Mouse (Mus musculus) embryonic facial prominence, embryonic 11.5 days (tissue): Measurements from ENCODE around the gene Mctp1. TPM values are rescaled to one million over a fixed set of nuclear protein-coding genes. Genes with fewer than 3 reads are reported as not detected.
A peak's percentile ranks its signal among the peaks of the same experiment; 100 is the strongest.

Experiments
- ATAC-seq: fragments of 200-750 bp; cut with Nextera tagmentation; replicated peaks from 2 replicates; pipeline ENCODE4 v1.8.0; 2017; ENCODE audit warnings: low read depth; ENCODE audit not compliant: insufficient number of reproducible peaks, low FRiP score, low TSS enrichment
- DNase-seq: peaks from one replicate; pipeline ENCODE4 v3.0.0-alpha.2; 2015; ENCODE audit warnings: low spot score
- H3K27ac ChIP-seq: fragments of 300-500 bp; sonication (generic); replicated peaks from 2 replicates; pipeline ENCODE4 v1.5.1; 2014; ENCODE audit warnings: mild to moderate bottlenecking, low read depth, low read length, control low read depth
- H3K27me3 ChIP-seq: fragments of 300-500 bp; sonication (generic); 2 replicates; pipeline ENCODE4 v1.6.1; 2014; ENCODE audit warnings: mild to moderate bottlenecking, low read length, moderate library complexity, mixed read lengths; ENCODE audit not compliant: control insufficient read depth, insufficient read depth
- H3K36me3 ChIP-seq: fragments of 300-500 bp; sonication (generic); replicated peaks from 2 replicates; pipeline ENCODE4 v1.6.1; 2014; ENCODE audit warnings: low read depth, mild to moderate bottlenecking, low read length, moderate library complexity, mixed read lengths; ENCODE audit not compliant: control insufficient read depth, insufficient read depth
- H3K4me1 ChIP-seq: fragments of 300-500 bp; sonication (generic); 2 replicates; pipeline ENCODE4 v1.6.1; 2014; ENCODE audit warnings: low read length, mixed read lengths; ENCODE audit not compliant: control insufficient read depth, insufficient read depth
- H3K4me2 ChIP-seq: fragments of 300-500 bp; sonication (generic); 2 replicates; pipeline ENCODE4 v1.6.1; 2014; ENCODE audit warnings: low read depth, mild to moderate bottlenecking, control low read depth, low read length, moderate library complexity
- H3K4me3 ChIP-seq: fragments of 300-500 bp; sonication (generic); 2 replicates; pipeline ENCODE4 v1.5.1; 2014; ENCODE audit warnings: low read depth, low read length, control low read depth
- H3K9ac ChIP-seq: fragments of 300-500 bp; sonication (generic); replicated peaks from 2 replicates; pipeline ENCODE4 v1.6.1; 2014; ENCODE audit warnings: mild to moderate bottlenecking, control low read depth, low read length
- H3K9me3 ChIP-seq: fragments of 300-500 bp; sonication (generic); replicated peaks from 2 replicates; pipeline ENCODE4 v1.6.1; 2016; ENCODE audit warnings: mild to moderate bottlenecking, low read length, inconsistent platforms, mixed read lengths; ENCODE audit not compliant: control insufficient read depth
- WGBS: fragments of 180-500 bp; shearing (Covaris S2); extraction: QIAGEN DNeasy Blood & Tissue Kit; methylation state at CpG from one replicate; pipeline ENCODE4 v1.1.7; 2014; 5-methylcytosine and 5-hydroxymethylcytosine counted together
- polyA plus RNA-seq: library from polyadenylated mRNA; unstranded; fragments of >200 nt; fragmentation: Nextera tagmentation; extraction: Ambion mirVana; gene quantifications from 2 replicates; pipeline ENCODE4 v1.2.1, GENCODE M21; 2014

Mctp1 gene
- polyA plus RNA-seq, 1 experiment from 2014 or later, result 1.3 TPM

DNA sequence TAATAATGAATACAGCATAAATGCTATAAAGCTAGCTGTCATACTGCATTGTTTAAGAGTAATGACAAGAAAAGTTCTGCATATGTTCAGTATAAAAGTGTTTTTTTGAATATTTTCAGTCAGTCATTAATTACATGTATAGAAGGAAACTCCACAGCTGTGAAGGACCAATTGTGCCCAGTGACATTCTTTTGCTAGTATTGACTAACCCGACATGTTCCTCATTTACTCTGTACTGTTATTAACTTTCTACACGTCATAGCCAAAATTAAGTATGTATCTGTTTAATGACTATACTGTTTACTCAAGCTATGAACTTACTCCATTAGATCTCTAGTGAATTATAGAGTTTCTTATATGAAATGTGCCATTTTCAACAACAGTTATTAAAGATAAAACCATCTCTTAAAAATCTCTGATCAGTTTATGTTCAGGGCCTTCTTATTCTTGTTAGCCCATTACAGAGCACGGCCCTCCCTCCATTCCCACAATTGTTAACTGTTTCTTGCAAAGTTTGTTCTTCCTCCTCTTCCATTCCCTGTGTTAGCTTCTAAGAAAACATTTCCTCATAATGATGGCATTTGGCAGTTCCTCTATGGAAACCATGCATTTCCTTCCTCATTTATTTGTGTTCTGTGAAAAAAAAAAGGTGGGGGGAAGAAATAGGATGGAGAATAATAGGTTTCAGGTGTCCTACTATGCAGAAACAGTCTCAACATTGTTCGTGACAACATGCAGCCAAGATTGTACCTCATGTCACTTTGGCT lies 366.5 kb downstream of the Mctp1 start:
- Histone ChIP-seq H3K27me3 (no peaks in the 10 kb centered on the region), H3K9me3 (no peaks in the 10 kb centered on the region), H3K4me2 (no peak overlapping the region), H3K4me1 (no peaks in the 10 kb centered on the region), H3K4me3 (no peak overlapping the region), H3K27ac (no peak overlapping the region), H3K9ac (no peak overlapping the region), H3K36me3 (no peaks in the 10 kb centered on the region)
- ATAC-seq (no peak), DNase-seq (no peak)
- WGBS, result 65% methylated on average over 4 of the region's 4 CpGs

DNA sequence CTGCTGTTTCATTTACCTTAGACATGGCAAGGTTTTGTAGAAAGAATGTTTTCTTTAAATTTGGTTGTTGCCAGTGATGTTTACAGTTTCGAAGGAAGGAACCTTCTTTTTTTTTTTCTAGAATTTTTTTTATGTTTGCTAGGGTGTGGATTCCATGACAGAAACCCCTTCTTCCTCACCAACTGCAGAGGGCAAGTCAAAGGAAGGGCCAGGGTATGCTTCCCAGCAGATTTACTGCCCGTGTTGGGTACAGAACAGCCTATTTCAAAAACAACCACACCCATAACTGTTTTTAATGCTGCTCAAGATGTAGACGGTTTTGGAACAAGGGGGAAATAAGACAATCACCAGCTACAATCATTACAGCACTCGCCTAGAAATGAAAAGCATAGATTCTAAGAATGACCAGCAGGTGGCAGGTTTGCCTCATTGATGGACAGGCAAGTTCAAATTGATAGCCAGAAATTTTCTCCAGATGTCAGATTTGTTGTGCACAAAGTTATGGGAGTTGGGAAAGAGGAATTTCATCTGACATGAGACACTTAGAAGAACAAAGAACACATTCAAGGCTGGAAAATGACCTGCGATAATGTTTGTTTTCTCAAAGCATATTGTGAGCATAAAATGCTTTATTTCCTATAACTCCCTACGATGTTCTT lies 375.6 kb downstream of the Mctp1 start:
- ATAC-seq (0 out of 2 replicates have a peak, but pooled peaks have one; percentile 29), DNase-seq (peak; percentile 92)
- Histone ChIP-seq H3K9me3 (no peaks in the 10 kb centered on the region), H3K4me2 (no peak overlapping the region), H3K36me3 (no peaks in the 10 kb centered on the region), H3K27me3 (no peaks in the 10 kb centered on the region), H3K4me3 (no peak overlapping the region), H3K4me1 (no peaks in the 10 kb centered on the region), H3K9ac (no peak overlapping the region), H3K27ac (no peak overlapping the region)
- 16% methylated on average over 6 of the region's 6 CpGs for WGBS

DNA sequence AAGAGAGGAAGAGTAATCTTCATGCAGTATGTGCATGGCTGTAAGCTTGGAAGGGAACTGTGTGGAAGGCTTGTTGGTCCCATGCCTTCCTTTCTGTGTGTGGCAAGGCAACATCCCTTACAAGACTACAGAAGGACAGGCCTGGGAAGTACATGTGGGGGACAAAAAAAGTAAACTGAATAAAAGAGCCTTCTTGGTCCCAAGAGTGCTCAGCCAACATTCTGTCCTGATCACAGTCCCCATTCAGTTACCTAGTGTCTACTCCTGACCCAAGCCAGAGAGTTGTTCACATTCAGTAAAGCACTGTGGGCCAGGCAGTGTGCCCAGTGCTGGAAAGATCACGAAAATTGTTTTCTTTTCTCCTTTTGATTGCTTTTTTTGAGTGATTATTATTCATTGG lies 415.3 kb downstream of the Mctp1 start:
- no peak overlapping the region for H3K27ac ChIP-seq
- H3K4me3 ChIP-seq, result no peak overlapping the region
- ATAC-seq, result no peak
- no peak for DNase-seq
- H3K9me3 ChIP-seq, result no peaks in the 10 kb centered on the region
- no peaks in the 10 kb centered on the region for H3K36me3 ChIP-seq
- WGBS, result 70% methylated on average over 1 of the region's 1 CpGs
- no peak overlapping the region for H3K4me2 ChIP-seq
- no peaks in the 10 kb centered on the region for H3K4me1 ChIP-seq
- no peak overlapping the region for H3K9ac ChIP-seq
- H3K27me3 ChIP-seq, result no peaks in the 10 kb centered on the region

DNA sequence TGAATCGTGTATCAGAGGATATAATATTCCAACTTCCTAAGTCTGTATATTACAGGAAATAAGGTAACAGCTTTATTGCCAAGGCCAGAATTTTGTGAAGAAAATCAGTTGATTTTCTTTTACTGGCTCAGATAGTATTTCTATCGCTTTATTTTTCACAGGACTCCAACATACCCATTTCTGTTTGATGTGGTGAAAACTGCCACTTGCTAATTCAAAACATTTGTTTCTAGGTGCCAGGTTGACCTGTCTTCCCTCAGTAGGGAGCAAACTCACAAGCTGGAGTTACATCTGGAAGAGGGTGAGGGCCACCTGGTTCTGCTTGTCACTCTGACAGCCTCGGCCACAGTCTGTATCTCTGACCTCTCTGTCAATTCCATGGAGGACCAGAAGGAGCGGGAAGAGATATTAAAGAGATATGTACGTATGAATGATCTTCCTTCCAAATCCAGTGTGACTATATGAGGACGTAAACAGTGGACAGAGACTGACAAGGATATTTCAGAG lies 416.8 kb downstream of the Mctp1 start:
- 40% methylated on average over 6 of the region's 6 CpGs for WGBS
- H3K27ac ChIP-seq, result no peak overlapping the region
- H3K36me3 ChIP-seq, result no peaks in the 10 kb centered on the region
- H3K4me1 ChIP-seq, result no peaks in the 10 kb centered on the region
- H3K9me3 ChIP-seq, result no peaks in the 10 kb centered on the region
- no peaks in the 10 kb centered on the region for H3K27me3 ChIP-seq
- DNase-seq, result no peak
- H3K4me3 ChIP-seq, result no peak overlapping the region
- no peak overlapping the region for H3K9ac ChIP-seq
- H3K4me2 ChIP-seq, result no peak overlapping the region
- ATAC-seq, result no peak

DNA sequence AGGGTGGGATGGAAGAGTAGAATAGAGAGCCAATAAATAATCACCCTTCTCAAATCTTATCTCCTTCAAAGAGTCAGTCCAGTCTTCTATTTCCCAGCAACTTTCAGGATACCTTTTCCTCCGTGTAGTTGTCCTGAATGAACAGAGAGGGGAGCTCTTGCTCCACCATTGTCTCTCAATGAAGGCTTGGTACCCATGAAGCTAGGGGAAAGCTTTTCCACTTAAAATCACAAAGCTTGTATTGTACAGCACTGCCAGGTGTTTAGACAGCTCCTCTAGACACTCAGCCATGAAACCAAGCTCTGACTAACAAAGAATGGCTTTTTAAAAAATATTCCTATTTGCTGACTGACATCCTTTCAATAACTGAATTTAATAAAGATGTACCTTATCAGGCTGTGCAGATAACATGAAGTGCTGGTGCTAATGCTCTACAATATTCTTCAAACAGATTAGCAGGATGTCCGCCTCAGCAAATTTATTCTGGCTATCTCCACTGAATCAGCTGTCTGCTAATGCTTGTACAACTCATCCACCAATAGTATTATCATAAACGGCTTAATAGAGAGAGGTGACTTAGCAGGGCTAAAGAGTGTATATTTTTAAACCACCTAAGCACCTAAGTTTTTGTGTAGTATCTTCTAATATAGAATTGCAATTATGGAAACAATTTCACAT lies 417.9 kb downstream of the Mctp1 start:
- H3K4me1 ChIP-seq, result no peaks in the 10 kb centered on the region
- H3K9ac ChIP-seq, result no peak overlapping the region
- no peaks in the 10 kb centered on the region for H3K36me3 ChIP-seq
- H3K27ac ChIP-seq, result no peak overlapping the region
- no peak overlapping the region for H3K4me3 ChIP-seq
- no peaks in the 10 kb centered on the region for H3K27me3 ChIP-seq
- no peak overlapping the region for H3K4me2 ChIP-seq
- ATAC-seq (peak; percentile 76), DNase-seq (peak; percentile 77)
- H3K9me3 ChIP-seq, result no peaks in the 10 kb centered on the region
- 44% methylated on average over 3 of the region's 3 CpGs for WGBS

DNA sequence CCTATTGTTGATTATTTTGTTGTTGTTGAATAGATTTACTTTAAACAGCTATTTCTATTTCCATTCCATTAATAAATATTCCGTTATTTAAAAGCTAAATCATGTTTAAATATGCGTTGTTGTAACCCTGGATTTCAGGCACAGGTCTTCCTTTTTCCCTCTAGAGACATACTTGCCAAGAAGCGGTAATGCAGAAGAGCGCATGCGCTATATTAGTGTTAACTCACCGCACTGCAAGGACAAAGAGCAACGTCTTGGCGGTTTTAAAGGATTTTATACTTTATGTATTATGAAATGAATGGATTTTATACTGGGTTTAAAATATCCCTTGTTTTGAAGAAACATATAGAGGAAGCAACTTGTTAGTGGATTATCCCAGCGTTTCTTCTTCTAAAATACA lies 418.6 kb downstream of the Mctp1 start:
- Histone ChIP-seq H3K9me3 (no peaks in the 10 kb centered on the region), H3K27ac (no peak overlapping the region), H3K4me3 (no peak overlapping the region), H3K27me3 (no peaks in the 10 kb centered on the region), H3K36me3 (no peaks in the 10 kb centered on the region), H3K9ac (no peak overlapping the region), H3K4me1 (no peaks in the 10 kb centered on the region), H3K4me2 (no peak overlapping the region)
- DNase-seq (no peak), ATAC-seq (no peak)
- WGBS, result 88% methylated on average over 9 of the region's 9 CpGs

DNA sequence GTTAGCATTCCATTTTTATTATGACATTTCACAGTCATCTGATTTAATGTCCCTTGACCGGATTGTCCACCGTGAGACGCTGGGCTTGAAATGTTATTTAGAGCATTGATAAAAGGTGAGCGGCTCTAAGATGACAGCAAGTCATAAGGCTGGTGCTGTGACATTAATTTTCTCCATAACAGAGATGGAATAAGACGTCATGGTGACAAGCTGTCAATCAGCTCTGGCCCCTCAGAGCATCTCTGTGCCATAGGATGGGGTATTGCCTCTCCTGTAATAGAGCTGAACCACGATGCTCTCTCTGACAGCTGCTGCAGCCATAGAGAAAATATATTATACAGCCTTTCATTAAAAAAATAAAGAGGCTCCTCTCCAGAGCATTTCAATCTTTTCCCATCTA lies 419.5 kb downstream of the Mctp1 start:
- no peaks in the 10 kb centered on the region for H3K36me3 ChIP-seq
- no peaks in the 10 kb centered on the region for H3K9me3 ChIP-seq
- 64% methylated on average over 6 of the region's 6 CpGs for WGBS
- H3K27me3 ChIP-seq, result no peaks in the 10 kb centered on the region
- H3K4me2 ChIP-seq, result no peak overlapping the region
- H3K4me1 ChIP-seq, result no peaks in the 10 kb centered on the region
- H3K27ac ChIP-seq, result no peak overlapping the region
- DNase-seq (no peak), ATAC-seq (no peak)
- no peak overlapping the region for H3K4me3 ChIP-seq
- no peak overlapping the region for H3K9ac ChIP-seq
